8 mouse cellular contexts compared by ENCODE assay signal in the genomic region with DNA sequence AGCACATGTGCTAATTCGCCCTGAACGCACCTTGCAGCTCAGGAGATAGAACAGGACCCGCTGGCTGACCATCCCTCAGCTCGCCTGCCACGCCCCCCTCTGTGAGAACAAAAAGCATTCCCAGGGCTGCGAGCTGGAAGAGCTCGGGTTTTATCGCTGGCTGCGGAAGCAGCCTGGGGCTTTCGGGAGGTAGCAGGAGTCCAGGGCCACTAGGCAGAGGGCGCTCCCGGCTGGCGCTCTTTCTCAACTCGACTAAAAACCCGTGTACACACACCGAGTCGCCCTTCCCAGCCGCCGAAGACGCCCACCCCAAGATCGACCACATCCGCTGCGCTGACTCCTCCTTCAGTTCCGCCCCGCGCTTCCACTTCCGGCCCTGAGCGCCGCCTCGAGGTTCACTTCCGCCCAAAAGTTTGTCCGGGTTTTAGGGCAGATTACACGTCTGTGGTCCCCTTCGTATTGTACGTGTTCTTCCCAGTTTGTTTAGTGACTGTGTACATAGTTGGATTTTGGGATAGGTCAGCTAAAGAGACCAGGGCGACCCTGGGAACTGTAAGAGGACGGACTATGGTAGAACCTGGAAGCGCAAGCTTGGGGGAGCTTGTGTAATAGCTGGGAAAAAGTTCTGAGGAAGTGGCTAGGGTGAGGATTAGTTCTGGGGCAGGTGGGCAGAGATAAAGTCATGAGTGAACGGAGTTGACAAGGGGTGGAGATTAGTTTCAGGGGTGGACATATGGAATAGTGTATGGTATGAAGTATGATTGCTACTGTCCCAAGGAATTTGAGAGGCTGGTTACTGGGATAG. TPM values are rescaled to one million over a fixed set of nuclear protein-coding genes. Genes with fewer than 3 reads are reported as not detected.
DNase-seq lines count a peak whose midpoint lies in the region; ATAC-seq lines count a peak whose summit lies in the region.

No protein-coding gene starts in this region.

- peak overlapping the region; percentile 49 for H3K9ac ChIP-seq in intestine, embryonic 14.5 days (ENCODE audit: low read length)

- no peaks in the 10 kb centered on the region for H3K27me3 ChIP-seq in intestine, embryonic 14.5 days (replicated peaks; ENCODE audit: control insufficient read depth, insufficient read depth, low read length)

- DNase-seq in adrenal gland, postnatal 14 days = peak; percentile 82
- DNase-seq in embryo, embryonic 9.5 days (ENCODE audit: extremely low spot score) = peak; percentile 87
- DNase-seq in gastrocnemius, postnatal 36 days = peak; percentile 36 to 43
- DNase-seq in intestine, embryonic 14.5 days (ENCODE audit: low spot score) = peak; percentile 89
- peak; percentile 67 to 87 for DNase-seq in left cerebral cortex, postnatal 10 days (ENCODE audit: extremely low spot score in 1 of 2, low spot score in 2 of 2)
- peak; percentile 78 to 86 for DNase-seq in right cerebral cortex, postnatal 10 days (ENCODE audit: low spot score in 2 of 2)
- DNase-seq in urinary bladder, postnatal 36 days (ENCODE audit: low spot score in 2 of 2) = peak; percentile 54 to 65

- peak overlapping the region; percentile 76 for H3K4me2 ChIP-seq in intestine, embryonic 14.5 days (ENCODE audit: low read length)

- intact Hi-C loops in gastrocnemius, postnatal 36 days (cut with DNase I) = no loop called here
- intact Hi-C loops in left cerebral cortex, postnatal 10 days (cut with DNase I) = no loop called here

- H3K4me3 ChIP-seq in intestine, embryonic 14.5 days (ENCODE audit: low read depth, low read length) = peak overlapping the region; percentile 65

- peak overlapping the region; percentile 85 for H3K27ac ChIP-seq in intestine, embryonic 14.5 days (ENCODE audit: low read depth)

- H3K4me1 ChIP-seq in intestine, embryonic 14.5 days (replicated peaks; ENCODE audit: control insufficient read depth, insufficient read depth, low read length) = no peaks in the 10 kb centered on the region

- ATAC-seq in intestine, embryonic 14.5 days (replicated peaks; ENCODE audit: low FRiP score, low TSS enrichment, low read depth) = peak; percentile 98
- ATAC-seq in megakaryocyte progenitor cell, adult 5-6 weeks (replicated peaks; ENCODE audit: poor library complexity) = peak; percentile 97

- 4% methylated on average over 39 of the region's 39 CpGs for WGBS in intestine, embryonic 14.5 days

- no peaks in the 10 kb centered on the region for H3K9me3 ChIP-seq in intestine, embryonic 14.5 days (ENCODE audit: control insufficient read depth, low read length)

- no peaks in the 10 kb centered on the region for H3K36me3 ChIP-seq in intestine, embryonic 14.5 days (ENCODE audit: control insufficient read depth, insufficient read depth, low read length)

RNA-seq across cellular contexts. Expression of a gene that starts 4.5 kb away (rescaled TPM):
- total RNA-seq in adrenal gland, postnatal 14 days (2021) = 1.9 and 2.3 TPM in 2 replicates
- total RNA-seq in gastrocnemius, postnatal 36 days (2021) = 1 to 10 TPM in 1 of 2 experiments, under 1 TPM in 1; 0.82 to 1.2 TPM
- polyA plus RNA-seq in intestine, embryonic 14.5 days (2014; fragmentation: Nextera tagmentation; extraction: Ambion mirVana) = 4.7 and 6.7 TPM in 2 replicates
- 1 to 10 TPM; 5.9 to 6.3 TPM for total RNA-seq in left cerebral cortex, postnatal 10 days (2021)
- total RNA-seq in megakaryocyte progenitor cell, adult 5-6 weeks (2015) = 2.8 and 3.3 TPM in 2 replicates
- 1.1 and 1.5 TPM in 2 replicates for total RNA-seq in megakaryocyte progenitor cell, adult 5-6 weeks (2017)

RNA-seq across cellular contexts. Expression of a gene that starts 4.6 kb away (rescaled TPM):
- not detected in 2 replicates for total RNA-seq in adrenal gland, postnatal 14 days (2021)
- total RNA-seq in gastrocnemius, postnatal 36 days (2021) = not detected
- not detected in 2 replicates for polyA plus RNA-seq in intestine, embryonic 14.5 days (2014; fragmentation: Nextera tagmentation; extraction: Ambion mirVana)
- not detected for total RNA-seq in left cerebral cortex, postnatal 10 days (2021)
- not detected in 2 replicates for total RNA-seq in megakaryocyte progenitor cell, adult 5-6 weeks (2015)
- total RNA-seq in megakaryocyte progenitor cell, adult 5-6 weeks (2017) = not detected in 2 replicates

RNA-seq across cellular contexts. Expression of a gene that starts 43.1 kb away (rescaled TPM):
- total RNA-seq in adrenal gland, postnatal 14 days (2021) = not detected in 2 replicates
- total RNA-seq in gastrocnemius, postnatal 36 days (2021) = not detected
- not detected in 2 replicates for polyA plus RNA-seq in intestine, embryonic 14.5 days (2014; fragmentation: Nextera tagmentation; extraction: Ambion mirVana)
- total RNA-seq in left cerebral cortex, postnatal 10 days (2021) = not detected
- total RNA-seq in megakaryocyte progenitor cell, adult 5-6 weeks (2015) = not detected in 2 replicates
- total RNA-seq in megakaryocyte progenitor cell, adult 5-6 weeks (2017) = not detected in 2 replicates

Comparison
In these comparisons a context has a peak if more than half of its experiments do, and no peak if none do; other contexts are left out.
1. Peak in every context shown above with its lines: DNase-seq, ATAC-seq, H3K4me3 ChIP-seq and H3K27ac ChIP-seq.